Mouse (Mus musculus) forebrain, embryonic 13.5 days (tissue): Measurements from ENCODE around the gene Calcoco1. TPM values are rescaled to one million over a fixed set of nuclear protein-coding genes. Genes with fewer than 3 reads are reported as not detected.
A peak's percentile ranks its signal among the peaks of the same experiment; 100 is the strongest.

Source experiments
- ATAC-seq: fragments of 200-750 bp; cut with Nextera tagmentation; 2 replicates; pipeline ENCODE4 v1.8.0; 2017
- H3K27ac ChIP-seq: fragments of 300-500 bp; sonication (generic); 2 replicates; pipeline ENCODE4 v1.5.1; 2015; ENCODE audit warnings: inconsistent platforms, mild to moderate bottlenecking, moderate library complexity
- H3K27me3 ChIP-seq: fragments of 300-500 bp; sonication (generic); 2 replicates; pipeline ENCODE4 v1.6.1; 2015; ENCODE audit warnings: mild to moderate bottlenecking, inconsistent platforms
- H3K36me3 ChIP-seq: fragments of 300-500 bp; sonication (generic); 2 replicates; pipeline ENCODE4 v1.6.1; 2015; ENCODE audit warnings: mild to moderate bottlenecking, inconsistent platforms; ENCODE audit not compliant: poor library complexity, severe bottlenecking
- H3K4me1 ChIP-seq: fragments of 300-500 bp; sonication (generic); 2 replicates; pipeline ENCODE4 v1.6.1; 2015; ENCODE audit warnings: inconsistent platforms
- H3K4me2 ChIP-seq: fragments of 300-500 bp; sonication (generic); 2 replicates; pipeline ENCODE4 v1.6.1; 2015; ENCODE audit warnings: inconsistent platforms, mild to moderate bottlenecking, moderate library complexity
- H3K4me3 ChIP-seq: fragments of 300-500 bp; sonication (generic); 2 replicates; pipeline ENCODE4 v1.5.1; 2015; ENCODE audit warnings: mild to moderate bottlenecking, inconsistent platforms
- H3K9ac ChIP-seq: fragments of 300-500 bp; sonication (generic); 2 replicates; pipeline ENCODE4 v1.6.1; 2015; ENCODE audit warnings: mild to moderate bottlenecking, inconsistent platforms
- H3K9me3 ChIP-seq: fragments of 300-500 bp; sonication (generic); replicated peaks from 2 replicates; pipeline ENCODE4 v1.6.1; 2016; ENCODE audit warnings: inconsistent platforms
- WGBS: fragments of 180-500 bp; shearing (Covaris S2); methylation state at CpG from one replicate; pipeline ENCODE4 v1.1.7; 2015; 5-methylcytosine and 5-hydroxymethylcytosine counted together
- polyA plus RNA-seq: library from polyadenylated mRNA; unstranded; fragments of >200 nt; fragmentation: Nextera tagmentation; extraction: Ambion mirVana; gene quantifications from 2 replicates; pipeline ENCODE4 v1.2.1, GENCODE M21; 2015

Calcoco1 gene
- polyA plus RNA-seq, 1 experiment from 2014 or later = 48.7 TPM

GRCm38 (mm10) chr15:102707736-102708269, 14.2 kb downstream of the Calcoco1 start:
- H3K4me1 ChIP-seq = peaks cover 19% of the 10 kb centered on the region
- no peak for ATAC-seq
- peaks cover 64% of the 10 kb centered on the region for H3K36me3 ChIP-seq
- H3K9me3 ChIP-seq = no peaks in the 10 kb centered on the region
- H3K9ac ChIP-seq = no peak overlapping the region
- peak overlapping the region; percentile 6; the same call in 1 of the 2 replicates for H3K27ac ChIP-seq
- H3K4me2 ChIP-seq = no peak overlapping the region
- no peaks in the 10 kb centered on the region for H3K27me3 ChIP-seq
- H3K4me3 ChIP-seq = no peak overlapping the region
- 57% methylated on average over 6 of the region's 6 CpGs for WGBS

- no peak overlapping the region for H3K4me3 ChIP-seq
- no peak overlapping the region for H3K9ac ChIP-seq
- H3K9me3 ChIP-seq = no peaks in the 10 kb centered on the region
- H3K27me3 ChIP-seq = 0 out of 2 replicates have a peak, but pooled peaks cover 6% of the 10 kb centered on the region
- H3K36me3 ChIP-seq = peaks cover 47% of the 10 kb centered on the region
- WGBS = 64% methylated on average over 7 of the region's 7 CpGs
- no peak overlapping the region for H3K4me2 ChIP-seq
- peak; percentile 37; the same call in 1 of the 2 replicates for ATAC-seq
- peak overlapping the region; percentile 65 for H3K27ac ChIP-seq
- H3K4me1 ChIP-seq = peaks cover 19% of the 10 kb centered on the region
These were observed 16.0 kb downstream of the Calcoco1 start for GRCm38 (mm10) chr15:102705923-102706503.

- peak overlapping the region; percentile 70 for H3K27ac ChIP-seq
- peaks cover 9% of the 10 kb centered on the region; the same call in 1 of the 2 replicates for H3K27me3 ChIP-seq
- no peaks in the 10 kb centered on the region for H3K9me3 ChIP-seq
- peaks cover 19% of the 10 kb centered on the region for H3K4me1 ChIP-seq
- H3K9ac ChIP-seq = no peak overlapping the region
- H3K36me3 ChIP-seq = peaks cover 41% of the 10 kb centered on the region
- no peak overlapping the region for H3K4me3 ChIP-seq
- 47% methylated on average over 9 of the region's 9 CpGs for WGBS
- no peak overlapping the region for H3K4me2 ChIP-seq
- ATAC-seq = peak; percentile 52
These were observed 16.6 kb downstream of the Calcoco1 start for GRCm38 (mm10) chr15:102705226-102705894.

GRCm38 (mm10) chr15:102704806-102705205, 17.2 kb downstream of the Calcoco1 start:
- peak overlapping the region; percentile 70 for H3K27ac ChIP-seq
- H3K4me3 ChIP-seq = no peak overlapping the region
- H3K4me2 ChIP-seq = no peak overlapping the region
- H3K36me3 ChIP-seq = peaks cover 35% of the 10 kb centered on the region
- peaks cover 19% of the 10 kb centered on the region for H3K4me1 ChIP-seq
- H3K27me3 ChIP-seq = peaks cover 13% of the 10 kb centered on the region
- no peaks in the 10 kb centered on the region for H3K9me3 ChIP-seq
- H3K9ac ChIP-seq = no peak overlapping the region; the same call in 1 of the 2 replicates
- 61% methylated on average over 5 of the region's 5 CpGs for WGBS
- peak; percentile 9; the same call in 1 of the 2 replicates for ATAC-seq

- ATAC-seq = no peak
- no peaks in the 10 kb centered on the region for H3K9me3 ChIP-seq
- no peak overlapping the region for H3K9ac ChIP-seq
- H3K4me1 ChIP-seq = peaks cover 19% of the 10 kb centered on the region
- no peak overlapping the region for H3K4me3 ChIP-seq
- no peak overlapping the region for H3K27ac ChIP-seq
- H3K4me2 ChIP-seq = no peak overlapping the region
- H3K36me3 ChIP-seq = peaks cover 17% of the 10 kb centered on the region
- peaks cover 31% of the 10 kb centered on the region for H3K27me3 ChIP-seq
- 93% methylated on average over 3 of the region's 3 CpGs for WGBS
These were observed 19.0 kb downstream of the Calcoco1 start for GRCm38 (mm10) chr15:102702972-102703371.

GRCm38 (mm10) chr15:102698193-102698592, 23.8 kb downstream of the Calcoco1 start:
- ATAC-seq = 0 out of 2 replicates have a peak, but pooled peaks have one; percentile 46
- peaks cover 16% of the 10 kb centered on the region for H3K4me1 ChIP-seq
- H3K9me3 ChIP-seq = no peaks in the 10 kb centered on the region
- H3K27ac ChIP-seq = no peak overlapping the region
- H3K9ac ChIP-seq = no peak overlapping the region
- 4% methylated on average over 11 of the region's 11 CpGs for WGBS
- no peak overlapping the region for H3K4me3 ChIP-seq
- no peak overlapping the region for H3K4me2 ChIP-seq
- no peaks in the 10 kb centered on the region for H3K36me3 ChIP-seq
- H3K27me3 ChIP-seq = peaks cover 79% of the 10 kb centered on the region

- Histone ChIP-seq H3K27ac (no peak overlapping the region), H3K36me3 (no peaks in the 10 kb centered on the region), H3K4me2 (no peak overlapping the region), H3K4me1 (peaks cover 27% of the 10 kb centered on the region), H3K9ac (no peak overlapping the region), H3K9me3 (no peaks in the 10 kb centered on the region), H3K4me3 (no peak overlapping the region), H3K27me3 (peaks cover 88% of the 10 kb centered on the region)
- no peak for ATAC-seq
- 40% methylated on average over 3 of the region's 3 CpGs for WGBS
These were observed 25.1 kb downstream of the Calcoco1 start for GRCm38 (mm10) chr15:102696899-102697298.

GRCm38 (mm10) chr15:102693600-102693999, 28.4 kb downstream of the Calcoco1 start:
- peaks cover 83% of the 10 kb centered on the region for H3K27me3 ChIP-seq
- H3K9me3 ChIP-seq = no peaks in the 10 kb centered on the region
- under 1% methylated on average over 11 of the region's 11 CpGs for WGBS
- H3K27ac ChIP-seq = peak overlapping the region; percentile 51
- H3K4me1 ChIP-seq = peaks cover 30% of the 10 kb centered on the region
- ATAC-seq = peak; percentile 69
- no peaks in the 10 kb centered on the region for H3K36me3 ChIP-seq
- H3K4me3 ChIP-seq = peak overlapping the region; percentile 45
- H3K4me2 ChIP-seq = peak overlapping the region; percentile 73
- peak overlapping the region; percentile 60; the same call in 1 of the 2 replicates for H3K9ac ChIP-seq

- H3K9me3 ChIP-seq = no peaks in the 10 kb centered on the region
- no peaks in the 10 kb centered on the region for H3K36me3 ChIP-seq
- peaks cover 78% of the 10 kb centered on the region for H3K27me3 ChIP-seq
- peak overlapping the region; percentile 51 for H3K27ac ChIP-seq
- H3K9ac ChIP-seq = peak overlapping the region; percentile 60
- peak overlapping the region; percentile 45 for H3K4me3 ChIP-seq
- H3K4me1 ChIP-seq = peaks cover 30% of the 10 kb centered on the region
- ATAC-seq = peak; percentile 84
- peak overlapping the region; percentile 73 for H3K4me2 ChIP-seq
- under 1% methylated on average over 28 of the region's 32 CpGs for WGBS
These were observed 29.0 kb downstream of the Calcoco1 start for GRCm38 (mm10) chr15:102692991-102693411.

GRCm38 (mm10) chr15:102692321-102692804, 29.6 kb downstream of the Calcoco1 start:
- peak overlapping the region; percentile 60 for H3K9ac ChIP-seq
- H3K4me1 ChIP-seq = peaks cover 30% of the 10 kb centered on the region
- peak overlapping the region; percentile 45 for H3K4me3 ChIP-seq
- peaks cover 73% of the 10 kb centered on the region for H3K27me3 ChIP-seq
- ATAC-seq = peak; percentile 42
- no peaks in the 10 kb centered on the region for H3K36me3 ChIP-seq
- H3K27ac ChIP-seq = peak overlapping the region; percentile 51; the same call in 1 of the 2 replicates
- under 1% methylated on average over 26 of the region's 26 CpGs for WGBS
- peak overlapping the region; percentile 73 for H3K4me2 ChIP-seq
- no peaks in the 10 kb centered on the region for H3K9me3 ChIP-seq

GRCm38 (mm10) chr15:102685791-102686190, 36.2 kb downstream of the Calcoco1 start:
- Histone ChIP-seq H3K27me3 (peaks cover 24% of the 10 kb centered on the region; the same call in 1 of the 2 replicates), H3K9me3 (no peaks in the 10 kb centered on the region), H3K27ac (no peak overlapping the region), H3K4me3 (no peak overlapping the region), H3K36me3 (no peaks in the 10 kb centered on the region), H3K4me1 (peaks cover 15% of the 10 kb centered on the region), H3K9ac (no peak overlapping the region), H3K4me2 (no peak overlapping the region)
- whole genome bisulfite sequencing = 5% methylated on average over 4 of the region's 4 CpGs
- no peak for ATAC-seq

GRCm38 (mm10) chr15:102683670-102684069, 38.3 kb downstream of the Calcoco1 start:
- peaks cover 15% of the 10 kb centered on the region for H3K4me1 ChIP-seq
- H3K9me3 ChIP-seq = no peaks in the 10 kb centered on the region
- H3K4me3 ChIP-seq = no peak overlapping the region
- H3K27ac ChIP-seq = no peak overlapping the region
- H3K27me3 ChIP-seq = peaks cover 12% of the 10 kb centered on the region; the same call in 1 of the 2 replicates
- H3K36me3 ChIP-seq = no peaks in the 10 kb centered on the region
- H3K9ac ChIP-seq = no peak overlapping the region
- ATAC-seq = no peak
- WGBS = 16% methylated on average over 1 of the region's 1 CpGs
- H3K4me2 ChIP-seq = no peak overlapping the region
